In the genomic region with DNA sequence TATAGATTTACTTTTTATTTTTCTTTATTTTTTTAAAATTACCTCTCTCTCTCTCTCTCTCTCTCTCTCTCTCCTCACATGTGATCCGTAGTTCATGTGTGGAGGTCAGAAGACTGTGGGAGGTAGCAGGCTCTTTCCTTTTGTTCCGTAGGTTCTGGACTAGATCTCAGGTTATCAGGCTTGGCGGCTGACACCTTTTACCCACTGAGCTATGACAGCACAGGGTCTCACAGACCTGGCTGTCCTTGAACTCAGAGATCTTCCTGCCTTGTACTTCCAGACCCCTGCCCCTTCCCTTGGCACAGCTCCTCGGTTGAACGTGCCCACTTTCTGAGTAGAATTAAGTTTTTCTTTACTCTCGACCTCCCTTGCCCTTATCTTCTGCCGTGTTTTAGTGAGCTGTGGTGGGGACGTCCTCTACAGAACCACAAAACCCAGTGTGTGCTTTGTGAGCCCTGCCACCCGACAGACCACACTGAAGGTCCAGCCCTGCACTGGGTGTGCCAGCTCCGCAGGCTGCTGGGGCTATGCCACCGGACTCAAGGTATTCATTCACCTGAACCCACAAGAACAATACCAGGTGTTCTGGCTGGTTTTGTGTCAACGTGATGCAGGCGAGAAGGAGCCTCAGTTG, we compare ENCODE assay signal across 9 mouse cellular contexts. TPM values are rescaled to one million over a fixed set of nuclear protein-coding genes. Genes with fewer than 3 reads are reported as not detected.
A peak's percentile ranks its signal among the peaks of the same experiment; 100 is the strongest.
DNase-seq lines count a peak whose midpoint lies in the region; ATAC-seq and TF ChIP-seq lines count a peak whose summit lies in the region.
"Had no signal": no experiment of that assay in that cellular context is flagged by ENCODE, and none has a peak within 500 bp of the region (broad histone marks: within the 10 kb centered on the region; RNA-seq: fewer than 3 reads in every experiment).

No protein-coding gene starts in this region.

- H3K27me3 ChIP-seq in kidney, adult 2 months (replicated peaks; ENCODE audit: control insufficient read depth, insufficient read depth, low read length) = no peaks in the 10 kb centered on the region
- no peaks in the 10 kb centered on the region for H3K27me3 ChIP-seq in embryonic facial prominence, embryonic 10.5 days (replicated peaks; ENCODE audit: low read depth, poor library complexity, severe bottlenecking)
- H3K27me3 ChIP-seq in hindbrain, embryonic 14.5 days (ENCODE audit: control insufficient read depth, insufficient read depth, low read length) = no peaks in the 10 kb centered on the region; the same call in 1 of the 2 replicates
- 0 out of 2 replicates have a peak, but pooled peaks cover 5% of the 10 kb centered on the region for H3K27me3 ChIP-seq in midbrain, embryonic 12.5 days

- DNase-seq in kidney, adult 2 months = no peak
- DNase-seq in kidney, adult 11 months = no peak
- DNase-seq in embryonic facial prominence, embryonic 10.5 days (ENCODE audit: low spot score) = no peak
- DNase-seq in hindbrain, embryonic 14.5 days (ENCODE audit: low spot score) = no peak
- DNase-seq in frontal cortex, postnatal 36 days (ENCODE audit: low spot score in 2 of 2) = no peak
- no peak for DNase-seq in layer of hippocampus, postnatal 36 days
- no peak for DNase-seq in layer of hippocampus, adult 9-10 months (ENCODE audit: low spot score)

- TF ChIP-seq CTCF in kidney, adult 2 months (conservative IDR thresholded peaks at IDR 0.05; ENCODE audit: insufficient read depth, insufficient read length, low read depth, low read length) = no peak

- peak overlapping the region; percentile 37 for H3K4me2 ChIP-seq in hindbrain, embryonic 14.5 days (replicated peaks)
- peak overlapping the region; percentile 37 for H3K4me2 ChIP-seq in midbrain, embryonic 12.5 days (replicated peaks)

- H3K4me1 ChIP-seq in kidney, adult 2 months (ENCODE audit: control insufficient read depth, insufficient read depth, low read length) = peaks cover 9% of the 10 kb centered on the region
- H3K4me1 ChIP-seq in embryonic facial prominence, embryonic 10.5 days = peaks cover 48% of the 10 kb centered on the region
- no peaks in the 10 kb centered on the region for H3K4me1 ChIP-seq in hindbrain, embryonic 14.5 days (replicated peaks; ENCODE audit: control insufficient read depth, insufficient read depth, low read length)
- peaks cover 12% of the 10 kb centered on the region; the same call in 1 of the 2 replicates for H3K4me1 ChIP-seq in midbrain, embryonic 12.5 days

- TF ChIP-seq POLR2A in kidney, adult 2 months (IDR thresholded peaks at IDR 0.05; ENCODE audit: low read depth, low read length) = no peak

- WGBS in kidney, adult 2 months = 48% methylated on average over 13 of the region's 13 CpGs
- 72% methylated on average over 13 of the region's 13 CpGs for WGBS in embryonic facial prominence, embryonic 10.5 days
- 66% methylated on average over 13 of the region's 13 CpGs for WGBS in hindbrain, embryonic 14.5 days
- WGBS in midbrain, embryonic 12.5 days = 76% methylated on average over 13 of the region's 13 CpGs

- 0 out of 2 replicates have a peak, but pooled peaks cover 2% of the 10 kb centered on the region for H3K9me3 ChIP-seq in embryonic facial prominence, embryonic 10.5 days
- no peaks in the 10 kb centered on the region for H3K9me3 ChIP-seq in hindbrain, embryonic 14.5 days (ENCODE audit: control insufficient read depth, low read length)
- 0 out of 2 replicates have a peak, but pooled peaks cover 3% of the 10 kb centered on the region for H3K9me3 ChIP-seq in midbrain, embryonic 12.5 days

- H3K9ac ChIP-seq in hindbrain, embryonic 14.5 days = no peak overlapping the region
- H3K9ac ChIP-seq in midbrain, embryonic 12.5 days (replicated peaks) = no peak overlapping the region

- peak overlapping the region; percentile 83 for H3K27ac ChIP-seq in kidney, adult 2 months (ENCODE audit: insufficient read depth, low read depth, low read length)
- peak overlapping the region; percentile 55; the same call in 1 of the 2 replicates for H3K27ac ChIP-seq in embryonic facial prominence, embryonic 10.5 days (replicated peaks)
- no peak overlapping the region for H3K27ac ChIP-seq in hindbrain, embryonic 14.5 days
- H3K27ac ChIP-seq in midbrain, embryonic 12.5 days (replicated peaks) = no peak overlapping the region

- no peaks in the 10 kb centered on the region for H3K36me3 ChIP-seq in kidney, adult 2 months (ENCODE audit: control insufficient read depth, insufficient read depth, low read length)
- no peaks in the 10 kb centered on the region for H3K36me3 ChIP-seq in embryonic facial prominence, embryonic 10.5 days (replicated peaks)
- no peaks in the 10 kb centered on the region for H3K36me3 ChIP-seq in hindbrain, embryonic 14.5 days (replicated peaks; ENCODE audit: control insufficient read depth, insufficient read depth)
- no peaks in the 10 kb centered on the region for H3K36me3 ChIP-seq in midbrain, embryonic 12.5 days

- no peak for ATAC-seq in hindbrain, embryonic 14.5 days (ENCODE audit: low FRiP score)
- peak; percentile 54; the same call in 1 of the 2 replicates for ATAC-seq in midbrain, embryonic 12.5 days (ENCODE audit: low FRiP score, low read depth)

- H3K4me3 ChIP-seq in kidney, adult 2 months (ENCODE audit: insufficient read depth, low read depth, low read length) = peak overlapping the region; percentile 30
- H3K4me3 ChIP-seq in embryonic facial prominence, embryonic 10.5 days = peak overlapping the region; percentile 41
- H3K4me3 ChIP-seq in hindbrain, embryonic 14.5 days (replicated peaks; ENCODE audit: low read length) = no peak overlapping the region
- H3K4me3 ChIP-seq in midbrain, embryonic 12.5 days = no peak overlapping the region

RNA-seq across cellular contexts. Expression of gene 6030408B16Rik, which starts 23.4 kb away (rescaled TPM):
- 0.13 and 0.37 TPM in 2 replicates for polyA plus RNA-seq in kidney, adult 2 months (2012; rRNA removed)
- 0.59 and 0.71 TPM in 2 replicates for polyA plus RNA-seq in embryonic facial prominence, embryonic 10.5 days (2016; fragmentation: Nextera tagmentation; extraction: Ambion mirVana)
- 0.23 and 0.37 TPM in 2 replicates for polyA plus RNA-seq in hindbrain, embryonic 14.5 days (2014; fragmentation: Nextera tagmentation; extraction: Ambion mirVana)
- polyA plus RNA-seq in midbrain, embryonic 12.5 days (2016; fragmentation: Nextera tagmentation; extraction: Ambion mirVana) = 0.15 TPM in 1 of 2 replicates, not detected in the other
- under 1 TPM; 0.20 to 0.30 TPM for total RNA-seq in layer of hippocampus, postnatal 36 days (2021)
- total RNA-seq: hematopoietic stem cell, adult 5-6 weeks had no signal

RNA-seq across cellular contexts. Expression of gene Atg101, which starts 32.3 kb away (rescaled TPM):
- 46.1 and 48.7 TPM in 2 replicates for polyA plus RNA-seq in kidney, adult 2 months (2012; rRNA removed)
- polyA plus RNA-seq in embryonic facial prominence, embryonic 10.5 days (2016; fragmentation: Nextera tagmentation; extraction: Ambion mirVana) = 86.5 and 91.5 TPM in 2 replicates
- polyA plus RNA-seq in hindbrain, embryonic 14.5 days (2014; fragmentation: Nextera tagmentation; extraction: Ambion mirVana) = 65.4 and 66.3 TPM in 2 replicates
- polyA plus RNA-seq in midbrain, embryonic 12.5 days (2016; fragmentation: Nextera tagmentation; extraction: Ambion mirVana) = 63.9 and 68.1 TPM in 2 replicates
- 10 to 100 TPM; 48.8 to 49.5 TPM for total RNA-seq in layer of hippocampus, postnatal 36 days (2021)

RNA-seq across cellular contexts. Expression of gene Krt80, which starts 53.6 kb away (rescaled TPM):
- 14.2 and 14.7 TPM in 2 replicates for polyA plus RNA-seq in kidney, adult 2 months (2012; rRNA removed)
- polyA plus RNA-seq in embryonic facial prominence, embryonic 10.5 days (2016; fragmentation: Nextera tagmentation; extraction: Ambion mirVana) = 0.04 and 0.16 TPM in 2 replicates
- 0.11 TPM in 1 of 2 replicates, not detected in the other for polyA plus RNA-seq in hindbrain, embryonic 14.5 days (2014; fragmentation: Nextera tagmentation; extraction: Ambion mirVana)
- 0.14 and 0.18 TPM in 2 replicates for polyA plus RNA-seq in midbrain, embryonic 12.5 days (2016; fragmentation: Nextera tagmentation; extraction: Ambion mirVana)
- under 1 TPM in 1 of 2 experiments, not detected in 1; 0.46 TPM for total RNA-seq in layer of hippocampus, postnatal 36 days (2021)

Comparison
In these comparisons a context has a peak if more than half of its experiments do, and no peak if none do; other contexts are left out.
1. H3K27ac ChIP-seq: peak in kidney, adult 2 months (single experiment) and embryonic facial prominence, embryonic 10.5 days (single experiment); none in hindbrain, embryonic 14.5 days (single experiment) and midbrain, embryonic 12.5 days (single experiment).
2. H3K4me3 ChIP-seq: peak in kidney, adult 2 months (single experiment) and embryonic facial prominence, embryonic 10.5 days (single experiment); none in hindbrain, embryonic 14.5 days (single experiment) and midbrain, embryonic 12.5 days (single experiment).
3. RNA of gene Krt80, which starts 53.6 kb away (polyA plus RNA-seq): 14.2 to 14.7 TPM in kidney, adult 2 months; 0.14 to 0.18 TPM in midbrain, embryonic 12.5 days, 0.04 to 0.16 TPM in embryonic facial prominence, embryonic 10.5 days and 0.11 TPM in hindbrain, embryonic 14.5 days; every median in the first group is over 10 times any median in the second.